Mouse (Mus musculus) lung, postnatal 0 days (tissue): ENCODE measurements around the gene Art5. TPM values are rescaled to one million over a fixed set of nuclear protein-coding genes. Genes with fewer than 3 reads are reported as not detected.
A peak's percentile ranks its signal among the peaks of the same experiment; 100 is the strongest.
"Not testable (repeated sequence)": the region's sequence is repeated elsewhere in the genome, so short reads cannot be mapped to it uniquely, and the experiment has no call there.

ENCODE experiments used
- ATAC-seq: fragments of 200-750 bp; cut with Nextera tagmentation; 2 replicates; pipeline ENCODE4 v1.8.0; 2017; ENCODE audit warnings: moderate library complexity
- DNase-seq: peaks from one replicate; pipeline ENCODE4 v3.0.0-alpha.2; 2016; ENCODE audit warnings: low spot score
- H3K27ac ChIP-seq: fragments of 300-500 bp; sonication (generic); 2 replicates; pipeline ENCODE4 v1.5.1; 2014; ENCODE audit warnings: antibody characterized with exemption, mild to moderate bottlenecking, low read length, mixed read lengths
- H3K27me3 ChIP-seq: fragments of 300-500 bp; sonication (generic); replicated peaks from 2 replicates; pipeline ENCODE4 v1.6.1; 2014; ENCODE audit warnings: low read length, mixed read lengths; ENCODE audit not compliant: insufficient read depth
- H3K36me3 ChIP-seq: fragments of 300-500 bp; sonication (generic); 2 replicates; pipeline ENCODE4 v1.6.1; 2014; ENCODE audit warnings: low read length, mixed read lengths; ENCODE audit not compliant: insufficient read depth
- H3K4me1 ChIP-seq: fragments of 300-500 bp; sonication (generic); 2 replicates; pipeline ENCODE4 v1.6.1; 2014; ENCODE audit warnings: antibody characterized with exemption, low read depth, low read length, mixed read lengths; ENCODE audit not compliant: insufficient read depth
- H3K4me2 ChIP-seq: fragments of 300-500 bp; sonication (generic); replicated peaks from 2 replicates; pipeline ENCODE4 v1.6.1; 2014; ENCODE audit warnings: low read depth, mild to moderate bottlenecking, low read length, moderate library complexity, mixed read lengths
- H3K4me3 ChIP-seq: fragments of 300-500 bp; sonication (generic); 2 replicates; pipeline ENCODE4 v1.5.1; 2014; ENCODE audit warnings: low read depth, low read length
- H3K9ac ChIP-seq: fragments of 300-500 bp; sonication (generic); replicated peaks from 2 replicates; pipeline ENCODE4 v1.6.1; 2014; ENCODE audit warnings: low read depth, mild to moderate bottlenecking
- H3K9me3 ChIP-seq: fragments of 300-500 bp; sonication (generic); 2 replicates; pipeline ENCODE4 v1.6.1; 2016; ENCODE audit warnings: low read length, mixed read lengths
- CTCF ChIP-seq: IDR thresholded peaks from 2 replicates; pipeline ENCODE4 v1.5.1; 2016; ENCODE audit warnings: antibody characterized with exemption, mild to moderate bottlenecking
- EP300 ChIP-seq: IDR thresholded peaks from 2 replicates; pipeline ENCODE4 v1.6.1; 2016; ENCODE audit warnings: antibody characterized with exemption, mild to moderate bottlenecking, control low read depth
- WGBS: fragments of 180-500 bp; shearing (Covaris S2); extraction: QIAGEN DNeasy Blood & Tissue Kit; methylation state at CpG from one replicate; pipeline ENCODE4 v1.1.7; 2014; 5-methylcytosine and 5-hydroxymethylcytosine counted together
- polyA plus RNA-seq: library from polyadenylated mRNA; unstranded; fragments of >200 nt; fragmentation: Nextera tagmentation; extraction: Ambion mirVana; gene quantifications from 2 replicates; pipeline ENCODE4 v1.2.1, GENCODE M21; 2015

Gene Art5
- polyA plus RNA-seq, 1 experiment from 2014 or later, result 0.68 TPM

DNA sequence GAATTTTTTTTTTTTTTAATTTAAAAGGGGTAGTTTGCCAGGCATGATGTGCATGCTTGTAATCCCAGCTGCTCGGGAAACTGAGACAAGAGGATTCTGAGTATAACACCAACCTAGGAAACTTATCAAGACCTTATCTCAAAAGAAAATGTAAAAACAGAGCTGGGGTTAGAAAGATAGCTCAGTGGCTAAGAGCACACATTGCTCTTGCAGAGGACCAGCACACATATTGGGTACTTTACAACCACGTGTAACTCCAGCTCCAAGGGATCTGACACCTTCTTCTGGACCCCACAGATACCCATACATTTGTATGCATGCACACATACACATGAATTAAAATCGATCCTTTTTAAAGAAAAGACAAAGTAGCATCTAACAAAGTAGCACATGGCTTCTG is 47.9 kb downstream of the Art5 start:
- Histone ChIP-seq H3K27me3 (no peaks in the 10 kb centered on the region), H3K27ac (no peak overlapping the region), H3K9ac (no peak overlapping the region), H3K4me2 (no peak overlapping the region), H3K9me3 (no peaks in the 10 kb centered on the region), H3K4me3 (no peak overlapping the region), H3K36me3 (no peaks in the 10 kb centered on the region; the same call in 1 of the 2 replicates), H3K4me1 (peaks cover 13% of the 10 kb centered on the region; the same call in 1 of the 2 replicates)
- DNase-seq, result no peak
- no peak for ATAC-seq
- no peak for TF ChIP-seq CTCF
- no peak for TF ChIP-seq EP300
- 85% methylated on average over 3 of the region's 3 CpGs for WGBS

DNA sequence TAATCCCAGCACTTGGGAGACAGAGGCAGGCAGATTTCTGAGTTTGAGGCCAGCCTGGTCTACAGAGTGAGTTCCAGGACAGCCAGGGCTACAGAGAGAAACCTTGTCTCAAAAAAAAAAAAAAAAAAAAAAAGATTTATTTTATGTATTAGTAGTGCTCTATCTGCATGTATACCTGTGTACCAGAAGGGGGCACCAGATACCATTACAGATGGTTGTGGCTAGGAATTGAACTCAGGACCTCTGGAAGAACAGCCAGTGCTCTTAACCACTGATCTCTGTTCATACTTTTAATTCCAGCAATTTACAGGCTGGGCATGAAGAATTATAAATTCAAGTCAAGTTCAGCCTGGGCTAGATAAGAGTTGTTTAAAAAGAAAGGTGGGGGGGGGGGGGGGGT is 60.8 kb downstream of the Art5 start:
- not testable (repeated sequence) for H3K9me3 ChIP-seq, H3K4me2 ChIP-seq, ATAC-seq, H3K27me3 ChIP-seq, H3K9ac ChIP-seq, H3K4me3 ChIP-seq, H3K36me3 ChIP-seq, H3K4me1 ChIP-seq, DNase-seq, H3K27ac ChIP-seq
- peak; percentile 49 for TF ChIP-seq CTCF

Other genes starting within 250 kb of the Art5 start
- 26.0 and 28.8 TPM in 2 replicates for gene Anapc15, start 245.8 kb downstream of the Art5 start, polyA plus RNA-seq
- gene Folr1, start 238.7 kb downstream of the Art5 start, polyA plus RNA-seq, result 0.95 and 2.4 TPM in 2 replicates
- 131 and 153 TPM in 2 replicates for gene Lamtor1, start 203.6 kb downstream of the Art5 start, polyA plus RNA-seq
- gene Tomt, start 203.1 kb downstream of the Art5 start, polyA plus RNA-seq, result 0.05 and 0.17 TPM in 2 replicates
- 41.5 and 46.1 TPM in 2 replicates for gene Lrrc51, start 175.6 kb downstream of the Art5 start, polyA plus RNA-seq
- 31.6 and 38.0 TPM in 2 replicates for gene Numa1, start 175.4 kb downstream of the Art5 start, polyA plus RNA-seq
- 2.2 and 2.5 TPM in 2 replicates for gene Il18bp, start 90.8 kb downstream of the Art5 start, polyA plus RNA-seq
- 16.2 and 18.2 TPM in 2 replicates for gene Rnf121, start 44.0 kb downstream of the Art5 start, polyA plus RNA-seq
- gene Xndc1, start 44.0 kb downstream of the Art5 start, polyA plus RNA-seq, result 6.2 and 7.8 TPM in 2 replicates
- gene Xntrpc, start 43.8 kb downstream of the Art5 start, polyA plus RNA-seq, result 0.29 and 0.30 TPM in 2 replicates
- gene Trpc2, start 26.4 kb downstream of the Art5 start, polyA plus RNA-seq, result not detected in 2 replicates
- gene Art1, start 7.7 kb downstream of the Art5 start, polyA plus RNA-seq, result 0.14 and 0.23 TPM in 2 replicates
- gene Chrna10, start 7.3 kb upstream of the Art5 start, polyA plus RNA-seq, result 0.36 and 1.1 TPM in 2 replicates
- 15.5 and 17.0 TPM in 2 replicates for gene Nup98, start 100.7 kb upstream of the Art5 start, polyA plus RNA-seq
- gene Pgap2, start 100.7 kb upstream of the Art5 start, polyA plus RNA-seq, result 109 and 137 TPM in 2 replicates
- 133 and 141 TPM in 2 replicates for gene Rhog, start 146.6 kb upstream of the Art5 start, polyA plus RNA-seq
- 18.6 and 19.1 TPM in 2 replicates for gene Stim1, start 158.3 kb upstream of the Art5 start, polyA plus RNA-seq